Mouse (Mus musculus) small intestine, adult 2 months (tissue): ENCODE data around the gene Fam71e1.

Source experiments
- CTCF ChIP-seq: fragments of 200-500 bp; IDR thresholded peaks from 2 replicates; pipeline ENCODE4 v1.5.1; 2012; ENCODE audit warnings: low read depth, mild to moderate bottlenecking, control low read depth, inconsistent platforms, low read length, moderate library complexity, mixed read lengths; ENCODE audit not compliant: insufficient replicate concordance, insufficient read length; ENCODE audit errors: extremely low read depth
- POLR2A ChIP-seq: fragments of 200-500 bp; IDR thresholded peaks from 2 replicates; pipeline ENCODE4 v1.6.1; 2012; ENCODE audit warnings: low read depth, mild to moderate bottlenecking, control low read depth, inconsistent platforms, low read length, moderate library complexity

DNA sequence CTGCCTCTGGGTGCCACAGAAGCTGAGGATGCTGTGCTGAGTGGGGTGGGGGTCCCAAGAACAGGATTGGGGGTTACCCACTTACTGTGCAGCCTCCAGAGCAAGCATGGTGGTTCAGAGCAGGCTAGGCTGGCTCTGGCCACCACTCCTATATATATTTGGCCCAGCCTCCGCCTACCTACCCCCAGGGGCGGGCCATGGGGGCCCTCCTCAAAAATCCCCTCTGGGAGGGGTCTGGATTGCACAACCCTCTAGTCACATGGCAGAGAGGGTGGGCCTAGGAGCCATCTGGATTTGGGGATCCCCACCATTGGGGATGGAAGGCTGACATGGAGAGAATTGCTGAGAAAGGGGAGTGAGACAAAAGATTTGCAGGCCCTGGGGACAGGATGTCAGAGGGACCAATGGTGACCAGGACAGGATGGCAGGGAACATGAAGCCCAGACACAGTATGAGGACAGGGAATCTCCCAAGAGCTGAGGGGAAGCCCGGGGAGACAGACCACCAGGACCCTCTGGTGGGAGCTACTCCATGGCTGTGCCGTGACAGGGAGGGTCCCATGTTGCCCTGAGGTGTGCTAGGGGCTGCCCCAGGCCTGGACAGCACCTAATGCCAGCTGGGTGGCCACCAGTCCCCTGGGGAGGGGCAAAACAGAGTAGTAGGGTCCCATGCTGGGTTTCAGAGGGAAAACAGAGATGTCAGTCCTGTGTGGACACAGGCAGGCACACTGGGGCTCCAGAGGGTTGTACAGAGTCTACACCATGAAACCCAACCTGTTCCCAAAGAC, 35.8 kb downstream of the Fam71e1 start, which contains the start of gene Spib:
- TF ChIP-seq POLR2A, result no peak
- TF ChIP-seq CTCF, result no peak
